Mouse (Mus musculus): ENCODE measurements around the gene Stac.

Stac gene

DNA sequence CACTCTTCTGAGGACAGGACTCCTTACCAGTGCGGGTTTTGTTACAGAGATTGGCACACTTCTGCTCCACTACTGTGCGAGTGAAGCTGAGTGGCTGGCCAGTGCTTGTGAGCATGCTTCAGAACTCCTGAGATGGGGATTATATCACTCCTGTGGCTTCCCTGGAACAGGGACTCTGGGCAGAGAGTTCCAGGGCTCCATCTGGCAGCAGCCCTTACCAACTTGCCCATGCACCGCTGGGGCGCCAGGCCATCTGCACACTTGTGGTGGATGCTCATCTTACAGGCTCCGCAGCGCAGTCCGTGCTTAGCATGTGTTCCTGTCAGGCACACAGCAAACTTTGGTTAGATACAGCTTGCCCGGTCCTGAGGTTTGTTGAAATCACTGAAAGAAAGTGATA lies 83.5 kb downstream of the Stac start:
- DNase-seq (ENCODE audit: low spot score), result no peak

DNA sequence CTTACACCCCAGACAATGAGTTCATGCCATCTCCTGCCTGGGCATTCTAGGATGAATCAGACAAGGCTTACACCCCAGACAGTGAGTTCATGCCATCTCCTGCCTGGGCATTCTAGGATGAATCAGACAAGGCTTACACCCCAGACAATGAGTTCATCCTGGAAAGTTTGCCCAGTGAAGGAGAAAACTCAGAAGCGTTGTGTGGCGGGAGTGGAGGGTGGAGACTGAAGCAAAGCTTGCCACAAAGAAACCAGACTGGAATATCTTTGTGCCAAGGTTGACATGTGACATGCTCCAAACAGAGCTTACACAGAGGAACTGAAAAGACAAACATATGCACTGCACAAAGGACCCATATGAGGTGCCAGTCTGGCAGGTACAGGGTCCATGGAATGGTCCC lies 102.6 kb downstream of the Stac start:
- DNase-seq (ENCODE audit: low spot score), result no peak

DNA sequence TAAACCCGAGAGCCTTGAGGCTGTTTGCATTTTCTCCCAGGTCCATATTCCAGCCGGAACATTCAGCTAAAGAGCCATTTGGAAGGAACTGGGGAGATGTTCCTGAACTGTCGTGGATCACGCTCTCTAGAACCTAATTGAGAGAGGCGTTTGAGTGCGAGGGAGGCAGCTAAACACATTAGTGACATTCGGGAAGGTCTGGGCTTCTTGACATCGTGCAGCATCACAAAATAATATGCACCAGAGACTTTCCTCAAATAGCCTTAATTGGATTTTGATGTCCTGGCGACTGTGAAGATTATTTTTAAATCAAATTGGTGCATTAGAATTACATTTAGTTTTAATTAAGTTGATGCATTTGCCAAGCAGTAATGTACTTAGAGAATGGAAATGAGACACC lies 111.4 kb downstream of the Stac start:
- DNase-seq (ENCODE audit: low spot score), result no peak

DNA sequence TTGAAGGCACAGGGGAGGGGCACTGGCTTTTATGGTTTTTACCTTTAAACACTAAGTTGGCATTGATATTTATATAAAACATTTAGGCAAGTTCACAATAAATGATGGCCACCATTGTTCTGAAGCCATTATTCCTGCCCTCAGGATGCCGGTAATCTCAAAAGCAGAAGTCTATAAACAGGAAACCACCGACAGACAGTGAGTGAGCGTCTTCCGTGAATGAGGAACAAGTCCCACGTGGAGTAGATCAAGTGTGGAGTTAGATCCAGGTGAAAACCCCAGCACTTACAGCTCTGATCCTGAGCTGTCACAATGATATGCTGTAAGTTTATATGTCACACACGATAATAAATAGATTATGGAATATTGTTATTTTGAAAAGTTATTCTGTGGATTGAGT lies 112.7 kb downstream of the Stac start:
- DNase-seq (ENCODE audit: low spot score), result no peak

DNA sequence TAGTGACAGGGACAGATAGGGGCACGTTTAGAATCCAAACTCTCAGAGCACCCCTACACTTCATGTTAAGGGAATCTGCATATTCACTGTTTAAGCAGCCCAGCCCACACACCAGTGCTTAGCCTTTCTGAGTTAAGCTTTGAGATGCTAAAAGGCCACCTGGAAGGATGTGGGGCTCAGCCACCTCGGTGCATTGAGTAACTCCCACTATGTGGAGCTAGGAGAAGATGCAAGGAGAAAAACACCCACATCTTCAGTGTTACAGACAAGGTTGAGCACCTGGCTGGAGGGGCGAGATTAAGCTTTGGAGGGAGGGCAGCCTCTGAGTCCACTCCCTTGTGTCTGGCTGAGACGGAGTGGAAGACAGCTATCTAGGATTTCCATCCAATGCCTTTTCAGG lies 114.3 kb downstream of the Stac start:
- DNase-seq (ENCODE audit: low spot score), result no peak

DNA sequence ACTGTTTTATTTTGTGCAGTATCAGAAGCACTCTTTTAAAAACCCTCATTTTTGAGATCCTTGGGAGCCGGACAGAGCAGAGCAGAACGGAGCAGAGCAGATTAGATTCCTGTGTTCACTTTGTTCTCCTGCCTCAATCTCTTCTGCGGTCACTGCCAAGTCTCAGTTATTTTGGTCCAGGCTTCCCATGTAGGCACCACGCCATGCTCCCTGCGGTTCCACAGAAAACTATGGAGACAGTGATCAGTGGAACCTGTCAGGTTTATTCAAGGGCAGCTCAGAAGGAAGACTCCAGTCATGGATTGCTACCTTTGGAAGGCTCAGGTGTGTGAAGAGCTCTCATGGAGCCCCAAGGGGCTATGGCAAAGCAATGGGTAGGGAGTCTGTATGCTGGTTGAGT lies 116.3 kb downstream of the Stac start:
- no peak for DNase-seq (ENCODE audit: low spot score)

DNA sequence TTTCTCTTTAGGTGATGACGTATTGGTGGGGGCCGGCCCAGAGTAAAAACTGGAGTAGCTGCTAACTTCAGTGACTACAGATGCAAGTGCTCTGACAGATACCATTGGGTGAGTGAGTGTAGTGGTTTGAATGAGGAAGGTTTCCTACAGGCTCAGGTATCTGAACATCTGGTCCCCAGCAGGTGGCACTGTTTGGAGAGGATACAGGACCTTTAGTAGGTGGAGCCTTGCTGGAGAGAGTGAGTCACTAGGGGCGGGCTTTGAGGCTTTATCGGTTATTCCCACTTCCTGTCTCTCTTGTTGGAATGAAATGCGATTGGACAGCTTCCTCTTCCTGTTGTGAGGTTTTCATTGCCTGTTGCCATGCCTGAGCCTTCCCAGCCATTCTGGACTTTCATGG lies 118.5 kb downstream of the Stac start:
- DNase-seq (ENCODE audit: low spot score), result no peak

DNA sequence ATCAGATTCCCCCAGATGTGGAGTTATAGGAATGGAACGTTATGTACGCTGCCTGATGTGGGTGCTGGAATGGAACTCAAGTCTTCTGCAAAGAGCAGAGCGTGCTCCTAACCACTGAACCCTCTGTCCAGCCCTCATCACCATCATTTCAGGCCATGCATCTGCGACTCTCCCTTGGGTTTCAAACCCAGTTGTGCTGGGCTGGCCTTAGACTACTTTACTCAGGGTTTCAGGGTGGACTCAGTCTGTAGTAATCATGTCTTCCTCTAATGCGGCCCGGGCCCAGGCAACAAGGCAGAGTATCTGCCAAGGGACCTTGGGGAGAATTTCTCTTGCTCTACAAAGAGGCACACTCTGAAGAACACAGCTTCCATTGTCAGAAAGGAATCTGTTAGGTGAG lies 126.0 kb downstream of the Stac start:
- DNase-seq (ENCODE audit: low spot score), result no peak

DNA sequence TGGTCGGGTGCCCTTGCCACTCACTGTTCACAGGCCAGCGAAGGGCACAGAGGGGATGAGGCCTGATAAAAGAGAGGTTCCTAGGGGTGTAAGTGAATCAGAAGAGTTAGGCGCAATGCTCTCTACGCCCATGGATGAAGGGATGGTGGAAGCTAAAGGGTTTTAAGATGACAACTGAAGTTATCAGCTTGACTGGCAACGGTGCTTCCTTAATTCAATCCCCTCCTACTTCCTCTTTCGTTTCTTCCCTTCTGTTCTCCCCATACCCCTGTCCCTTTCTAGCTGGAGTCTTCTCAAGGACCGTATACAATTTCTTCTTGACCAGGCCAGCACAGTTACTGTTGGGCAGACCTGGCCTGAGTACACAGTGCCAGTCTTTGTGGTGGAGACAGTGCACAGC lies 126.9 kb downstream of the Stac start:
- DNase-seq (ENCODE audit: low spot score), result no peak

DNA sequence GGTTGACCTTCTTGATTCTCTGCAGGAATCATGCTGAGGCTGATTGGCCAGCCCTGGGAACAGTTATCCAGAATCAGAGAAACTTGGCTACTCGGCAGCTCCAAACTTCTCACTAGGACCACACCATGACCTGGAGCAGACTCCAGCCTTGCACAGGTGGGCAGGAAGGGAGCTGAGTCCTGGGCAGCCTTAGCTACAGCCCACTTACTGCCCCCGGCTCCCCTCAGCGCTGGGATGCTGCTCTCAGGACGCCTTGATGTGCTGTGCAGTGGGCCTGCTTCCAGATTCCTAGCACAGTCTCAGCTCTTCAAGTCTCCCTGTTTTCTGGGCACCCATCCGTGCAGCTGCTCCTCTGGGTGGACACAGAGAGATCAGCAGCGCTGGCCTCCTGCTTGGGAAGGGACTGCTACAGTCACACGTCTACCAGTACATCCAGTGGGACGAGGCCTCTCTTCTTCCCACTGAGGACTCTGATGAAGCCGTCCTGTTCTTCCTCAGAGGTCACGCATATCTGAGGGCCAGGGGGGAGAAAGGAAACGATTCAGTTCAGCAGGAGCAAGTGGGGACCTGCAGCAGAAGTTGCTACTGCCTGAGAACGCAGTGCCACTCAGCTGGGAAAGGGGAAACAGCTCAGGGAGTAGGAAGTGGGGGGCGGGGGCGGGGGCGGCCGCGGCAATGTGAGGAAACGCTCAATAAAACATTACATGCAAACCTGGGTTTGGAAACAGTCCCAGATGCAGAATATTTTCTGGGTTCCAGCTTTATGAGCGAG lies 127.7 kb downstream of the Stac start:
- DNase-seq (ENCODE audit: low spot score), result no peak

DNA sequence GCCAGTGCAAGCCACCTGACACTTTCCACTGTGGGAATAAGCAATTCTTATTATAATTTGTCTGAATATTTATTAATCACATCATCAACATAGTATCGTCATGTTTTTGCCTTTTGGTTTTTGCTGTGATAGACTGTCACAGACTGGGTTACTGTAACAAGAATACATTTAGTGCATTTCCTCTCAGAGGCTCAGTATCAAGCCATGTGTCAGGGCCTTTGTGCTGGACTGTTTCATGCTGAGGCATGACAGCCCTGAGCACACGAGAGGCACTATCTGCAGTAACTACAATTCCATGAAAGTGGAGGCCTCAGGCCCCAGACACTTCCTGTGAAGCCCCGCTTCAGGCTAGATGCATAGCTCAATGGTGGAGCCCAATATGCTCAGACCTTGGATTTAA lies 133.4 kb downstream of the Stac start:
- no peak for DNase-seq (ENCODE audit: low spot score)

DNA sequence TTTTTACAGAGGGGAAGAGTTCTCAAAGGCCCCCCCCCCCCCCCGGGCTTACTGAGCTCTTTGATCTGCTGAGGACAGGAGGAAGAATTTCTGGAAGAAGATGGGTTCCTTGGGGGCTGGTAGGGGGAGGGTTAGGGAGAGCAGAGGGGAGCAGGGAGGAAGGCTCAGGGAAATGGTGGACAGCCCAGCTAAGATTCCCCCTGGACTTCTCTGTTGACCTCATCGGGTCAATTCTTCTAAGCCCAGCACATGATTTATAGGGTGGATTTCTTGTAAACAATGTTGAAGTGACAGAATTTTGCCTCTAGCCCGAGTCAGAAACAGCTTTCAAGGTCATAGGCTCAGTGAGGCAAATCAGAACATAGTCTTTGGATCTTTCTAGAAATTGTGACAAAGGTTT lies 137.3 kb downstream of the Stac start:
- no peak for DNase-seq (ENCODE audit: low spot score)

DNA sequence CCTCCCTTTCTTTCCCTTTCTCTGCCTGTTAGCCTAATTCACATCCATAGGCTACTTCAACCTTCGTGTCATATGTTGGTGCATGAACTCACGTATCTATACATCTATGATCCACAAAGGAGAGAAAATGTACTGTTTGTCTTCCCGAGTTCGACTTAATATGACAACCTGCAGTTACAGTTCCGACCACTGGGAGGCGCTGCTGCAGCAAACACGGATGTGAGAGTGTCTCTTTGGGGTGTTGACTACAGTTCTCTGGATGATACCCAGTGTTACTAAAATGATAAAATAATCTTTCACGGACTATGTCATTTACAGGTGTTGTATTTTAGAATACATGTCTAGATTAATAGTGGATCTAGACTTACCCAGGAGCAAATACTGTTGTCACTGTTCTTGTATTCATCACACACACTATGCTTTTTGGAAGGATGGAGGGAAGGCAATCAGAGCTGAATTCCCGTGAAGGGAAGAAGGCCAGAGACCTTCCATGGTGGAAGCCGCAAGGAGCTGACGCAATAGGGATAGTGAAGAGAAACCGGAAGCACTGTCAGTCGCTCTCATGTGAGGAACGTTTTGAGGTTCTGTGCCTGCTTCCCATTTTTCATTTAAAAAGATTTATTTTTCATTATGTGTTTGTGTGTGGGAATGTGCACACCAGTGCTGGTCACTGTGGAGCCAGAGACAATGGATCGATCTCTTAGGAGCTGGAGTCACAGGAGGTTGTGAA lies 138.5 kb downstream of the Stac start:
- no peak for DNase-seq (ENCODE audit: low spot score)

DNA sequence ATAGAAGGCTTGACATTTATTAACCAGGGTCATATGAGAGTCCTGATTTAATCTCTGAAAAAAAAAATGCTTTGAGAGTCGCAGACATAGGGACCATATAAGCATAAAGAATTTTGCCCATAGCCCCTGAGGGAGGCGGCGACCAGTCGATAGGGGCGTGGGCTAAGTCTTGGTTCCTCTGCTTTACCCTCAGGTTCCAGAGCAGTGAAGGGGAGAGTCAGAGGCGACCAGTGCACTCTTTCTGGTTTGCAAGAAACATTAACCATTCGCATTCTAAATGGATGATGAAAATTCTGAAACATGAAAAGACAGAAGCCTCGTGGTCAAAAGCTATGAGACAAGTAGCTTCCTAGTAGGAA lies 139.2 kb downstream of the Stac start:
- DNase-seq (ENCODE audit: low spot score), result no peak

DNA sequence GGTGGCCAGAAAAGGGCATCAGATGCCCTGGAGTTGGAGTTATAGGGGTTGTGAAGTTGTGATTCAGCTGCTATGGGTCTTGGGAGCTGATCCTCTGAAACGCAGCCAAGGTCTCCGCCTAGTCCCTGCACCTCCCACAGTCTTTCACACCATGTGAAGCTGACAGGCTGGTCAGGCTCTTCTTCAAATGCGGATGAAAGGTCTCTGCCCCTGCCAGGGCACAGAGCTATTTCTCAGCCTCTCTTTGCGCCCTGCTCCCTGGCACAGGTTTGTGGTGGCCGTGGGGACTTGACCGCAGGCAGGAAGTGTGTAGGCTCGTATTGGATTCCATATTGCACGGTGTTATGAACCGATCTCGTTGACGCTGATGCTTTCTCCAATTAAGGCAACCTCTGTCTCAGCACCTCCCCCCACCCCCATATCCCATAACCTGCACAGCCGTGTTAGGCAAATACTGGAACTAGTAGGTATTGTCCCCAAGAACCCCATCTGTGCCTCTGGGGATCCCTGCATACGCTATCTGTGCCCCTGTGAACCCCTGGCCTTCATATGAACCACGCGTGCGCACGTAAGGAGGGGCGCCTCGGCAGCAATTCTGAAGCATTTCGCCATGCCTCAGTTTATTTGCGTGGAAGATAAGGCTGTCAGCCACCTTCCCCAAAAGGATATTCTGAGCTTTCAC lies 139.7 kb downstream of the Stac start:
- DNase-seq (ENCODE audit: low spot score), result no peak

DNA sequence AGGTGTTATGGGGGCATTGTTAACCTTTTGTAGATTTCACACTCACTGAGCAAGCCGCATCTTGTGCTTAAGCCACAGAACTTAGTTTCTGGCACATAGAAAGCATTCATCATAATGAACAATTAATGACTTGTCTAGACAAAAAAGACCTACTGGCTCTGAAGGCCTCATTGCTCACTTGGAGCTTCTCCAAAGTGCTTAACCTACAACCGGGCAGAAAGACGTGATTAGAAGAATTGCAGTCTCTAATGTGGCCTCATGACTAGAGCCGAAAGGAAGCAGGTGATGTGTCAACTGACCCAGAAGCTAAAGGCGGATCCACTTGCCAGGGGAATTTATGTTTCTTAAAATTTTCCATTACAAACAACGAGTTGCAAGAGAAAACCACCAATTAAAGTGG lies 147.5 kb downstream of the Stac start:
- DNase-seq (ENCODE audit: low spot score), result no peak

DNA sequence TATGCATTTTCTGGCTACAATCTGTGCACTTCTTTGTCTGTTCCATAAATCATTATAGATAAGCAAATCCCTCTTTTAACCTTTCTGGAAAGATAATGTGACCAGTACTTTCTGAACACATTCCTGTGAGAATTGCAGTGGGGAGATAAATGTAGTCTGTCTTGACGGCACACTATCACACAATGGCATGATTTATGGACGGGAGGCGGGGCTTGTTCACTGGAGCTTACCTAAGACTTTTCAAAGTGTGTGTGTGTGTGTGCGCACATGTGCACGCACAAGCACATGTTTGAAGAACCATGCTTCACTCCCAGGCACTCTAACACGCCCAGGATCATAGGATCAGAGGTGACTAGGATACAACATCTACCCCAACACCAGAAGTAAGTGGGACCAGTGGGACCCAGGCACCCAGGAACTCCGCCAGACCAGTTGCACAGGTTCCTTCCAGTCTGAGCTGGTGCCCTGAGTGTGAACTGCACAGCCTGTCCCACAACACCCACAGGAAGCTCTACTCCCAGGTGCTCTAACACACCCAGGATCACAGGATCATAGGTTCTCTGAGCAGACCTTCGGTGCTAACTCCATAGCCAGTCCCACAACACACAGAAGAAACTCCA lies 154.6 kb downstream of the Stac start:
- no peak for DNase-seq (ENCODE audit: low spot score)

DNA sequence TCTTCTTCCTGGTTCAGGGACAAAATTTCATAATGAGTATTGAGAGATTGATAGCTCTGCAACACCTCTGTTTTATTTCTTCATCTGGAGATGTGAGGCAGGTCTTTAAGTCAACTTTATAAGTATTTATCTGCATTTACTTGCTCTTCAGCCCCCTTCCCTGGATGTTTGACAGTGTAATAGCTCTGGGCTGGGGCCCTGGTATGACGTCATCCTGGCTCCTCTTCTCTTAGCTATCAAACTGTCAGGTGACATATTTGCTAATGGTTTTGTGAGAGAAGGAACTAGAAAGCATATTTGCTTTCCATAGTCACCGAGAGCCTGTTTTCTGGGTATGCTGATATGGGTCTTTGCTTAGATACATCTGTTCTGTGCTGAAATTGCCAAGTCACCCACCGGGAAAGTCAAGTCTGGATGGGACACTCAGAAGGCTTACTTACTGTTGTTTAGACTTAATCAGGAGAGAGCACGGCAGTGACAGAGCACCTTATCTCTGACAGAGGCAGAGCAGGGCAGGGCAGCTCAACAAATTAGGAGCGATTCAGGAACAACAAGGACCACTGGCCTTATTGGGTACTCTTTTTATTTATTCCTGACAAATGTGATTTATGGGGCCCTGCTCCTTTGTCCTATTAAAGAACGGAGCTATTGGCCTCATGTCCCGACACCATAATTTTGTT lies 155.3 kb downstream of the Stac start:
- no peak for DNase-seq (ENCODE audit: low spot score)

DNA sequence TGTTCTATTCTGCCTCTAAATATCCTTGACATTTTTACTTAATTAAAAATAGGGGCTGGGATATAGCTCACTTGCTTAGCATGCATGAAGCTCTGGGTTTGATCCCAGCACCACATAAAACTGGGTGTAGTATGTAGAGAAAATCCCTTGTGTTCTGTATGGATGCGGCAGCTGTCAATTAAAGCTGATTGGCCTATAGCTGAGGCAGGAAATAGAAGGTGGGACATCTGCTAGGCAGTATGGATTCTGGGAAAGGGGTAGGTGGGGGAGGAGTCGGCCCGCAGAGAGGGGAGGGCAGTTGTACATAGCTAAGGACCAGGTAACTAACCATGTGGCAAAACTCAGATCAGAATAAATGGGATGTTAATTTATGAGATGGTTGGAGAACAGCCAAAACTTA lies 166.3 kb downstream of the Stac start:
- no peak for DNase-seq (ENCODE audit: low spot score)

DNA sequence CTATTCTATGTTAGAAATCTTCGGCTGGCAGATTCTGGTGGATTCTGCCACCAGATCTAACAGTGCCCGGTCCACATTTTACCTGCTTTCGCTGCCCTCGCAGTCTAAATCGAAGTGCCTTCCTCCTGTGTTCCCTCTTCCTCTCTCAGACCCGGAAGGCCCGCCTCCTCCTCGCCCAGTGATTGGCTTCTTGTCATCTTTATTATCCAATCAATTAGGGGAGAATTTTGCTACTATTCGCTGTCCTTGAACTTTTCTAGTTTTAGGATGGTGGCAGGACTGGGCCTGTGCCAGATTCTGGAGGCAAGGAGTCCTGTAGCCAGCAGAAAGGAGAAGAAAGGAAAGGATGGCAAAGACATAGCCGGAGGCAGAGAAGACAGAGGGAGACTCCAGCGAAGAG lies 167.0 kb downstream of the Stac start:
- no peak for DNase-seq (ENCODE audit: low spot score)

DNA sequence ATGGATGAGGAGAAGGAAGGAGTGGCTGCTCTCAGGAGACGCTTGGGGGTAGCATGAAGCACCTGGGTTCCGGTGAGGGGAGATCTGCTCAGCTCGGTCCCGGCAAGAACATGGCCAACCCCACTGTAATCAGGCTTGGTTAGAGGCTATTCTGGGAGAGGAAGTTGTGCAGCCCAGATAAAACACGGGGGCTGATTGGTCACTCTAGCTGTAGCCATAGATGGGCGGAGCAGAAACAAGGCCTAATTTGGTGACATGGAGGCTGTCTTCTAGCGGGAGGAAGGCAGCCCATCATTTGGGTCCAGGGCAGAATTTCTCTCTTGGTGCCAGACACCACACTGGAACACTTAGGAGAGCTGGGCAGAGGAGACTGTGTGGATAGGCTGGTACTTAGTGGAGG lies 167.9 kb downstream of the Stac start:
- DNase-seq (ENCODE audit: low spot score), result no peak

DNA sequence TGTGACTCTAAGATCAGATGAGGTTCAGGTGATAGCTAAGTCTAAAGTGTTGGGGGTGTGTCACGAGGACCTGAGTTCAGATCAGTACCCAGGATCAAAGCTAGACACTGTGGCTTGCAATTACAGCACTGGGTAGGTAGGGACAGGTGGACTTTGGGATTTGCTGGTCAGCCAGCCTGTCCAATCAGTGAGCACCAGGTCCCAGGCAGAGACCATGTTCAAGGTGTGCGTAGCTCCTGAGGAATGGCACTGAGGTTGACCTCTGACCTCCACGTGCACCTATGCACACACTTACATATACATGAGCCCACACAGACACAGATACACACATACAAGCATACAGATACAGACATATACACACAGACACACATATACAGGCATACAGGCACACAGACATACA lies 174.6 kb downstream of the Stac start:
- no peak for DNase-seq (ENCODE audit: low spot score)

Measured in layer of hippocampus, adult 11-12 months (tissue).